Mouse (Mus musculus) megakaryocyte, adult 5-6 weeks (primary cell): Measurements from ENCODE around the gene Sigmar1. TPM values are rescaled to one million over a fixed set of nuclear protein-coding genes. Genes with fewer than 3 reads are reported as not detected.
A peak's percentile ranks its signal among the peaks of the same experiment; 100 is the strongest.
"Not testable (repeated sequence)": the region's sequence is repeated elsewhere in the genome, so short reads cannot be mapped to it uniquely, and the experiment has no call there.

ENCODE experiments used
- ATAC-seq: 2 replicates; pipeline ENCODE4 v1.8.0; 2016; ENCODE audit warnings: mild to moderate bottlenecking, inconsistent platforms; ENCODE audit not compliant: poor library complexity, severe bottlenecking
- total RNA-seq, 2 experiments: library from RNA; stranded (forward) in 1 of 2; stranded (reverse) in 1 of 2; fragments of 153-499, 151-499 nt in 1 of 2; fragments of 221-1000, 200-1000 nt in 1 of 2; gene quantifications; 2 replicates each; pipeline versions ENCODE4 v1.2.3 to v1.2.4; 2015 to 2017

Gene Sigmar1
- total RNA-seq, 2 experiments from 2014 or later, result 66.2 to 70.0 TPM

DNA sequence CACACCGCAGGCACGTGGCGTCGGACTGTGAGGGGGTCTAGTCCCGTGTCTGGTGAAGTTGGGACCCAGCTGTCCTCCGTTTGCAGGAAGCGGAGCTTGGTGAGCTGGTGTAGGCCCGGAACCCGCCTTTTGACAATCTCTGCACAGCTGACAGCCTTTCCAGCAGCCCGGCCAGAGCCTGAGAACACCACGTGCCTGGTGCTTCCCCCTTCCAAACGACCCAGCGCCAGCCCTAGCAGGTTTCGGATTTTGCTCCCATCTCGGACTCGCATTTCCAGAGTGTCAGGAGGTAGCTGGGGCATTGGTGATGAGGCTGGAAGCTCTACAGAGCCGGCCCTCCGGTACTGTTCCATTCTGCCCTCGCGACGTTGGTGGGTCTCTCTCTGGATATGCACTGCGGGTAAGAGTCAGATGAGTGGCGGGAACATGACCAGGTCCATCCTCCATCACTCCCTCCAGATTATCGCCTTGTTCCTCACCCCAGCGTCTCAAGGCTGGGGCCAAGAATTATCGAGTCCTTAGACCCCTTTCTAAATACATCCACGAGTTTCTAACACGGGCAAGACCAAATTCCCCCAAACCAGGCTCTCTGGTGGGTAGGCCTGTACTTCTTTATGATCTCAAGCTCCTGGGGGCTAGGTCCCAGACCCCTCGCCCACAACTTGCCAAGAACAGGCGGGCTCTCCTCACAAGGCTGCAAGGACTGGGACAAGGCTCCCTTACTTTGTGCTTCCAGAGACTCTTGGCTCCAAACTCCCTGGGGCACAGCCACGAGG lies 43.3 kb downstream of the Sigmar1 start:
- no peak for ATAC-seq

DNA sequence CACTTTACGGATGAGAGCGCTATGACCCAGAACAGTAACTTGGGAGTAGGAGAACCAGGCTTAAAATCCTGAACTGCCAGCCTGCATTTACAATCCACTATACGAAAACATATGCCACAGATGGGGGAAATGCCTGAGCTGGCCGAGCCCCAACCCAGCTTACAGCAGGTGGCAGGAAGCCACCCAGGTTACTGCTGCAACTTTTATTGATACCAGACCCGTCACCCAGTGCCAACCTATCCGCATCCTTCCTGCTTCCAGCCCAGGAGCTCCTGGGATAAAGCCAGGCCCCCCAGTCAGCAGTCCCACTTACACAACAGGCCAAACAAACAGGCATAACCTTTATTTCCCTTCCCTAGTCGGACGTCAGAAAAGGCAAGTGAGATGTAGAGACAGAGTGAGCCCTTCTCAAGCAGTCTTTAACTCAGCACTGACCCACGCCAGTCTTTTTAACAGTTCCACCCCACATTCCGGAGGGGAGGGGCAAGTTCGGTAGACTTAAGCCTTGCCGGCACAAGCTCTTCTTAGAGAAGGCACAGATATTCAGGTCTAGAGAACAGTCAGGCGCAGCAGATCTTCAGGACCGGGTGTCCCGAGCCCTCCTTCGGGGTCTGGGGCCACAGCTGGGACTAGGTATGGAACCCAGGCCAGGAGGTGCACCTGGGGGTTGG lies 44.1 kb downstream of the Sigmar1 start:
- ATAC-seq, result no peak

GRCm38 (mm10) chr4:41710229-41710628 lies 45.7 kb downstream of the Sigmar1 start:
- ATAC-seq, result no peak

- 0 out of 2 replicates have a peak, but pooled peaks have one; percentile 29 for ATAC-seq
Observed at GRCm38 (mm10) chr4:41708192-41708745, 47.7 kb downstream of the Sigmar1 start.

- peak; percentile 79 for ATAC-seq
Observed at GRCm38 (mm10) chr4:41707011-41707535, 48.9 kb downstream of the Sigmar1 start.

DNA sequence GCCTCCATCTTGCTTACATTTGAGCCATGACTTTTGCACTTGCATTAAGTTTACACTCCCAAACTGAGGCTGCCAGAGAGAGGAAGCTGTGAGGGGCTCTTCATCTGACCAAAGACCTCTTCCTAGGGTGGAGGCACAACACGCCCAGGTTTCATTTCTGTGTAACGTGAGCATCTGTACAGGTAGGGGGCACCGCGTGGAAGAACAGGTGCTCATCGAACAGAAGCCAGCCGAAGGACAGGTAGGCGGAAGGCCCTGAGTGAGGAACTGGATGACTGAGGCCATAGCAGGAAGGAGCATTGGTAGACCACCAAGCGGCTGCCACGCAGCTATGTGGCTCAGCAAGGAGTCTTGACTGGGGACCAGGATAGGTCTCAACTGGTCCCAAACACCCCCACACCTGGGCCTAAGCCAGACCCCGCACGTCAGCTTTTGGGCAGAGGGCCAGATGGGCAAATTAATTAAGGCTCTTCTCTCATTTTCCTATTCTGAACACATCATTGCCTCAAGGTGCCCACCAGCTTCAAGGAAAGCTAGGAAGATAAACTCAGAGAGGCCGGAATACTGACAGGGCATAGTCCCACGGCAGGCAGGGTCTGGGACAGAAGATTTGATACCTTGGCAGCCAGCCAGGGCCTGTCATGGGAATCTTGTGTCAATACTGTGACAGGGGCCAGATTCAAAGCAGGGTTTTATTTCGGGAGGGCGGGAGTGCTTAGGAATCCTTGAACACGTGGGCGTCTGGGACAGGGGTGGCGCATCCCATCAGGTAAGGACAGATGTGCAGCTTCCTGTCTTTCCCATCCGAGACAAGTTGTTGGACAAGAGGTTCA lies 49.8 kb downstream of the Sigmar1 start:
- ATAC-seq, result no peak

GRCm38 (mm10) chr4:41704651-41705050 lies 51.3 kb downstream of the Sigmar1 start:
- ATAC-seq, result no peak

- not testable (repeated sequence) for ATAC-seq
Observed at GRCm38 (mm10) chr4:41702226-41702625, 53.7 kb downstream of the Sigmar1 start.

DNA sequence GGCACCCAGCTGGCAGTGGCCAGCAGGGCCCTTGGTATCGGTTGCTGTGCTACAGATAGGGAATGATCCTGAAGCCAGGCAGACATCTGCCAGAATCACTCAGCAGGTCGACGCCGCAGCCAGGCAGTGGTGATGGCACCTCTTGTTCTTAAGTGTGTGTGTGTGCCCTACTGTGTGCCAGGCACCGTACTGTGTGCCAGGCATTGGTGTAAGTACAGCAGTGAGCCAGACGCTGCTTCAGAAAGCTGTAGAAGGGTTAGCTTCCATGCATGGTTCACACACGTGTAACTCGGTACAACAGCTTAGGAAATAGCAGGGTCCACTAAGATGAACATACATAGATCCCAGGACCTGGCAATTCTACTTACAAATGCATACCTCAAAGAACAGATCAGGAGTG lies 55.7 kb downstream of the Sigmar1 start:
- not testable (repeated sequence) for ATAC-seq

DNA sequence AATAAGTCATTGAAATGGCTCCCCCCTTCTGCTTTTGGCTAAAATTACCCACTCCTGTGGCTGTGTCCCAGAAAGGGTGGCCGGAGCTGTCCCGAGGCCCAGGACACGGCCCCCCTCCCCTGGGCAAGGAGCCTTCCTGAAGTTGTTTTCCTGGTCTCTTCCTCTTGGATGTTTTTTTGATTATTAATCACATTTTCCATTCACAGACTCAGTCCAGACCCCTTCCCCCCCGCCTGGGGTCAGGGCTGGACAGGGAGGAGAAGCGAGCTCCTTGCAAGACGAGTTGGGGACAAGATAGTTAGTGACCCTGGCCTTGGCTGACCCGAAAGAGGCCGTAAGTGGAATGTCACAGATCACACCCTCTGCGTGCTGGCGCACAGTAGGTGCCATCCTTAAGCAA lies 56.2 kb downstream of the Sigmar1 start, which contains the start of gene Il11ra1:
TSS of gene Il11ra1 (plus strand) at position 207 of the 400 bp plus-strand sequence.
- not testable (repeated sequence) for ATAC-seq

DNA sequence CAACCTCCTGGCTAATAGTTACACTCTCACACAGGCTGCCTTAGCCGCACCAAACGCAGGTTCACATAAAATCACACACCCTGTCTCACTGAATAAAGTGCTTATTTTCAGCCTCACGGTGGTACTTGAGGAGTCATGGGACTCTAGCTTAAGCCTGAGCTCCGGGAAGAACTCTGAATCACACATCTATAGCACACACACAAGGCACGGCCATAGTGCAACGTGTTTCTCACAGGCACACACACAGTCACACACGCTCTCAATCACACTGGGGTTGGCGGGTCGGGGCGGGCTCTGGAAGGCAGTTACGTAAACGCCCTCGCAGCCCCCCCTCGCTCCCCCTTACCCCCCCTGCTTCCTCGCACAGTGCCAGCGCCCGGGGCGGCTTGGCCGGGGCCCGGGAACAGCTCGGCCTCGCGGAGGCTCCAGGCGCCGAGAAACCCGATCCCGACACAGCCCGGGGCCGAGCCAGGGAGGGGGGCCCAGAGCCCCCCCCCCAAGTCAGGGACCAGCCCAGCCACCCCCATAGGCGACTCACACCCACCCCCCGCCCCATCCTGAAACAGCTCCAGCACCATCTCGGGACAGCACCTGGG lies 57.4 kb downstream of the Sigmar1 start:
- ATAC-seq, result not testable (repeated sequence)

DNA sequence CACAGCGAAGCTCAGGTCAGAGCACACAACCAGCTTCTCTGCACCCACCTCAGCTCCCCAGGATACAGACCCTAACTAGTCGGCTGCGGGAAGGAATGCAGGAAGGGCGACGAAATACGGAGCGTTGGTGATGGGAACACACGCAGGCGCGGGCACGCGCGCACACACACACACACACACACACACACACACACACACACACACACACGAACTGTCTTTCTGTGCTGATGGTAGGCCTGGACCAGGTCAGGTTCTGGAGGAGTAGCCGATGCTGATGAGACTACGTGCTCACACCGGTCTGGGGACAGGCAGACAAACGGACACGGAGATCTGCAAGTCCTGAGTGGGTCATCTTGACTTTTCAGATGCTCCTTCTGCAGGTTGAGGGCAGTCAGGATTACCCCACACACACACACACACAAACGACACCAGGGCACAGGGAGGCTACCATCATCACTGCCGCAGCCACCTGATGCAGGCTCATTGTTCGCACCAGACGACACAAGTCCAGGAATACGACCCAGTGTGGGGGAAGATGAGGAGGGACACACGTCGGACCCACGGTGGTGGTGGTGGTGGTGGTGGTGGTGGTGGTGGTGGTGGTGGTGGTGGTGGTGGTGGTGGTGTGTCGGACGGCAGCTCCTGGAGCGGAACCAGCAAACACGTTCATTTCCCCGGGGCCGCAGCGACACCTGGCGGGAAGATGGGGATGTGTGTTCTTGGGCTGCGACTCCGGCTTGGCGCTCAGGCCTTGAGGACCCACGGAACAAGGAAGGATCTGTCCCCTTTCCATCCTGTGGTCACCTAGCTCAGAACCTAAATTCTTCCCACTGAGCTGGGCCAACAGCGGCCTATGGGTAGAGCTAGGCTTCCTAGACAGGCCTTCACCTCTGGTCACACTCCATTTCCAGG lies 58.8 kb downstream of the Sigmar1 start, which contains the start of gene Cntfr:
TSS of gene Cntfr (minus strand) at position 160 of the 912 bp plus-strand sequence.
- not testable (repeated sequence) for ATAC-seq

- ATAC-seq, result not testable (repeated sequence)
Observed at GRCm38 (mm10) chr4:41696452-41696851, 59.5 kb downstream of the Sigmar1 start.

DNA sequence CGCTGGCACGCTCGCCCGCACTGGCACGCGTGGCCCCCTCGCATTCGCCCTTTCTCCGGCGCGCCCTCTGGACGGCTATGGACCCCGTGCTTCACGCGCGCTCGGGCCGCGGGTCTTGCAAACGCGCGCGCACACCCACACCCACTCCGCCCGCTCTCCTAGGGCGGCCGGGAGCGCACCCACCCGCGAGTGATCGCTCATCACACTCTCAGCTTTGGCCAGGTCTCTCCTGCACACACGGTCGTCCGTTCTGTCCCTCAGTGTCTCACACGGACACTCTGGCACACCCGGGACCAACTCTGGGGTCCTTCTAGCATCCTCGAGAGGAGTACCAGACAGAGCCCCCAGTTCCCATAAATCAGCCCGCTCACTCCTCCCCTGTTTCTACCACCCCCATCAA lies 60.2 kb downstream of the Sigmar1 start:
- ATAC-seq, result not testable (repeated sequence)

GRCm38 (mm10) chr4:41693511-41693910 lies 62.4 kb downstream of the Sigmar1 start:
- not testable (repeated sequence) for ATAC-seq

DNA sequence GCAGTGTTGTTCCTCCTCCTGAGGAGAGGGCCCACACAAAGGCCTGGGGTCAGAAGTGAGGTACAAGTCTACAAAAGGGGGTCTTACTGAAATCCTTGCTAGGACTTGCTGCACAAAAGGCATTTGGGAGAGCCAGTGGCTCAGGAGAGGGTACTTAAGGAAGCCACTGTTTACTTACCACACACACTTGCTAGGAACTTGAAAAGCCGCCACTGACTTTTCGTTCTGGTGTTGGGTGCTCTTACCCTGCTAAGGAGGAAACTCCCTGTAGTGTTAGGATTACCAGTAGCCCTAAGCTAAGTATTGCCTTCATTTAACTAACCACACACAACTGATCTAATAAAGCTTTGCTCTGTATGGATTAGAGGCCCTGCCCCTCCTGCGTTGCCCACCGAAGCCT lies 65.9 kb downstream of the Sigmar1 start:
- not testable (repeated sequence) for ATAC-seq

- not testable (repeated sequence) for ATAC-seq
Observed at GRCm38 (mm10) chr4:41688562-41688961, 67.4 kb downstream of the Sigmar1 start.
